Mouse (Mus musculus) lung, postnatal 0 days (tissue): ENCODE data around the gene Lnpep.

ENCODE experiments used
- CTCF ChIP-seq: IDR thresholded peaks from 2 replicates; pipeline ENCODE4 v1.5.1; 2016; ENCODE audit warnings: antibody characterized with exemption, mild to moderate bottlenecking
- EP300 ChIP-seq: IDR thresholded peaks from 2 replicates; pipeline ENCODE4 v1.6.1; 2016; ENCODE audit warnings: antibody characterized with exemption, mild to moderate bottlenecking, control low read depth

- no peak for TF ChIP-seq CTCF
- TF ChIP-seq EP300 = no peak
Observed at GRCm38 (mm10) chr17:17490820-17491621, 133.8 kb downstream of the Lnpep start.
